Mouse (Mus musculus) forebrain, embryonic 16.5 days (tissue): ENCODE data around the gene Ppef1. TPM values are rescaled to one million over a fixed set of nuclear protein-coding genes. Genes with fewer than 3 reads are reported as not detected.

Source experiments
- ATAC-seq: fragments of 200-750 bp; cut with Nextera tagmentation; 2 replicates; pipeline ENCODE4 v1.8.0; 2017; ENCODE audit warnings: mild to moderate bottlenecking, moderate library complexity
- H3K27ac ChIP-seq: fragments of 300-500 bp; sonication (generic); 2 replicates; pipeline ENCODE4 v1.5.1; 2014; ENCODE audit warnings: low read length, control low read depth
- H3K27me3 ChIP-seq: fragments of 300-500 bp; sonication (generic); replicated peaks from 2 replicates; pipeline ENCODE4 v1.6.1; 2014; ENCODE audit warnings: low read length; ENCODE audit not compliant: control insufficient read depth, insufficient read depth
- H3K36me3 ChIP-seq: fragments of 300-500 bp; sonication (generic); 2 replicates; pipeline ENCODE4 v1.6.1; 2014; ENCODE audit not compliant: control insufficient read depth, insufficient read depth
- H3K4me1 ChIP-seq: fragments of 300-500 bp; sonication (generic); replicated peaks from 2 replicates; pipeline ENCODE4 v1.6.1; 2014; ENCODE audit warnings: low read length; ENCODE audit not compliant: control insufficient read depth, insufficient read depth
- H3K4me2 ChIP-seq: fragments of 300-500 bp; sonication (generic); 2 replicates; pipeline ENCODE4 v1.6.1; 2014; ENCODE audit warnings: mild to moderate bottlenecking, low read length, control low read depth
- H3K4me3 ChIP-seq: fragments of 300-500 bp; sonication (generic); replicated peaks from 2 replicates; pipeline ENCODE4 v1.5.1; 2014; ENCODE audit warnings: mild to moderate bottlenecking, low read length, control low read depth
- H3K9ac ChIP-seq: fragments of 300-500 bp; sonication (generic); replicated peaks from 2 replicates; pipeline ENCODE4 v1.6.1; 2014; ENCODE audit warnings: low read depth, low read length, control low read depth
- H3K9me3 ChIP-seq: fragments of 300-500 bp; sonication (generic); 2 replicates; pipeline ENCODE4 v1.6.1; 2016; ENCODE audit warnings: low read length; ENCODE audit not compliant: control insufficient read depth
- WGBS: fragments of 180-500 bp; shearing (Covaris S2); extraction: QIAGEN DNeasy Blood & Tissue Kit; methylation state at CpG from one replicate; pipeline ENCODE4 v1.1.7; 2014; 5-methylcytosine and 5-hydroxymethylcytosine counted together
- polyA plus RNA-seq: library from polyadenylated mRNA; unstranded; fragments of >200 nt; fragmentation: Nextera tagmentation; extraction: Ambion mirVana; gene quantifications from 2 replicates; pipeline ENCODE4 v1.2.1, GENCODE M21; 2015

Ppef1 gene
- polyA plus RNA-seq, 1 experiment from 2014 or later, result 0.96 TPM

- no peak for ATAC-seq
- 96% methylated on average over 1 of the region's 1 CpGs for WGBS
- no peak overlapping the region for H3K27ac ChIP-seq
Observed at GRCm38 (mm10) chrX:160745399-160745798, 9.8 kb upstream of the Ppef1 start.

GRCm38 (mm10) chrX:160699171-160699570, 36.4 kb downstream of the Ppef1 start:
- no peaks in the 10 kb centered on the region for H3K27me3 ChIP-seq
- H3K27ac ChIP-seq, result no peak overlapping the region
- H3K4me2 ChIP-seq, result no peak overlapping the region
- 6% methylated on average over 1 of the region's 1 CpGs for WGBS
- H3K4me3 ChIP-seq, result no peak overlapping the region
- H3K4me1 ChIP-seq, result 0 out of 2 replicates have a peak, but pooled peaks cover 2% of the 10 kb centered on the region
- no peaks in the 10 kb centered on the region for H3K36me3 ChIP-seq
- H3K9me3 ChIP-seq, result no peaks in the 10 kb centered on the region
- no peak overlapping the region for H3K9ac ChIP-seq
- no peak for ATAC-seq

More at GRCm38 (mm10) chrX:160745399-160745798, 9.8 kb upstream of the Ppef1 start:
- no peak overlapping the region for H3K9ac ChIP-seq
- H3K27me3 ChIP-seq, result no peaks in the 10 kb centered on the region
- no peaks in the 10 kb centered on the region for H3K9me3 ChIP-seq
- no peaks in the 10 kb centered on the region for H3K36me3 ChIP-seq
- H3K4me2 ChIP-seq, result no peak overlapping the region
- no peak overlapping the region for H3K4me3 ChIP-seq
- no peaks in the 10 kb centered on the region for H3K4me1 ChIP-seq

GRCm38 (mm10) chrX:160691559-160691958, 44.0 kb downstream of the Ppef1 start:
- 85% methylated on average over 3 of the region's 3 CpGs for WGBS
- Histone ChIP-seq H3K4me3 (no peak overlapping the region), H3K4me2 (no peak overlapping the region), H3K27ac (no peak overlapping the region), H3K9me3 (no peaks in the 10 kb centered on the region), H3K9ac (no peak overlapping the region), H3K36me3 (no peaks in the 10 kb centered on the region), H3K4me1 (no peaks in the 10 kb centered on the region), H3K27me3 (no peaks in the 10 kb centered on the region)
- ATAC-seq, result no peak

- Histone ChIP-seq H3K9me3 (no peaks in the 10 kb centered on the region), H3K36me3 (no peaks in the 10 kb centered on the region), H3K4me3 (no peak overlapping the region), H3K4me1 (no peaks in the 10 kb centered on the region), H3K4me2 (no peak overlapping the region), H3K27me3 (no peaks in the 10 kb centered on the region), H3K27ac (no peak overlapping the region), H3K9ac (no peak overlapping the region)
- no peak for ATAC-seq
- WGBS, result 83% methylated on average over 2 of the region's 2 CpGs
Observed at GRCm38 (mm10) chrX:160690094-160690493, 45.5 kb downstream of the Ppef1 start.

- Histone ChIP-seq H3K27me3 (no peaks in the 10 kb centered on the region), H3K27ac (no peak overlapping the region), H3K4me1 (no peaks in the 10 kb centered on the region), H3K9ac (no peak overlapping the region), H3K4me2 (no peak overlapping the region), H3K36me3 (no peaks in the 10 kb centered on the region), H3K9me3 (no peaks in the 10 kb centered on the region), H3K4me3 (no peak overlapping the region)
- ATAC-seq, result no peak
- 90% methylated on average over 1 of the region's 1 CpGs for WGBS
Observed at GRCm38 (mm10) chrX:160669992-160670391, 65.6 kb downstream of the Ppef1 start.

GRCm38 (mm10) chrX:160610882-160611644, 124.5 kb downstream of the Ppef1 start:
- Histone ChIP-seq H3K27ac (no peak overlapping the region), H3K4me2 (no peak overlapping the region), H3K9me3 (no peaks in the 10 kb centered on the region), H3K4me3 (no peak overlapping the region), H3K9ac (no peak overlapping the region), H3K36me3 (no peaks in the 10 kb centered on the region), H3K27me3 (no peaks in the 10 kb centered on the region), H3K4me1 (no peaks in the 10 kb centered on the region)
- WGBS, result 18% methylated on average over 4 of the region's 4 CpGs
- no peak for ATAC-seq

GRCm38 (mm10) chrX:160610482-160610881, 125.1 kb downstream of the Ppef1 start:
- Histone ChIP-seq H3K9me3 (no peaks in the 10 kb centered on the region), H3K9ac (no peak overlapping the region), H3K36me3 (no peaks in the 10 kb centered on the region), H3K4me2 (no peak overlapping the region), H3K27me3 (no peaks in the 10 kb centered on the region), H3K27ac (no peak overlapping the region), H3K4me3 (no peak overlapping the region), H3K4me1 (no peaks in the 10 kb centered on the region)
- 40% methylated on average over 2 of the region's 2 CpGs for whole genome bisulfite sequencing
- ATAC-seq, result no peak

GRCm38 (mm10) chrX:160609849-160610248, 125.7 kb downstream of the Ppef1 start:
- WGBS, result 42% methylated on average over 3 of the region's 3 CpGs
- Histone ChIP-seq H3K4me2 (no peak overlapping the region), H3K4me3 (no peak overlapping the region), H3K9me3 (no peaks in the 10 kb centered on the region), H3K9ac (no peak overlapping the region), H3K36me3 (no peaks in the 10 kb centered on the region), H3K27ac (no peak overlapping the region), H3K4me1 (no peaks in the 10 kb centered on the region), H3K27me3 (no peaks in the 10 kb centered on the region)
- no peak for ATAC-seq

- Histone ChIP-seq H3K4me1 (peaks cover 9% of the 10 kb centered on the region), H3K4me2 (no peak overlapping the region), H3K27me3 (0 out of 2 replicates have a peak, but pooled peaks cover 2% of the 10 kb centered on the region), H3K27ac (no peak overlapping the region), H3K4me3 (no peak overlapping the region), H3K36me3 (no peaks in the 10 kb centered on the region), H3K9me3 (no peaks in the 10 kb centered on the region), H3K9ac (no peak overlapping the region)
- WGBS, result 52% methylated on average over 6 of the region's 6 CpGs
- peak; percentile 41; the same call in 1 of the 2 replicates for ATAC-seq
Observed at GRCm38 (mm10) chrX:160603981-160604541, 131.5 kb downstream of the Ppef1 start.
